9 mouse cellular contexts compared by ENCODE assay signal in the genomic region with DNA sequence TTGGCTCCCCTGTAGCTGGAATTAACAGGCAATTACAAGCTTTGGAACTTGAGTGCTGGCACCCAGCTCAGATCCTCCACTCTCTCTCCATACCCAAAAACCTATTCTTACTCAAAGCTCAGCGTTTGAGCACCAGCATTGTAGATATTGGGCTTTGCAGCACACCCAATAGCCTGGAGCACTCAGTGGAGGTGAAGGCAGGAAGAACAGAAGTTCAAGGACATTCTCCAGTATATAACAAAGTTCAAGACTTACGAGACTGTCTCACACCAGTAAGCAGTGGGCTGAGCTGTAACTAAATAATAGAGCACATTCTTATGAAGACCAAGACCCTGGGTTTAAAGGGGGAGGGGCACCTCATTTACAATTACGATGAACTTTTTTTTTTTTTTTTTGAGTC. TPM values are rescaled to one million over a fixed set of nuclear protein-coding genes. Genes with fewer than 3 reads are reported as not detected.
DNase-seq lines count a peak whose midpoint lies in the region; ATAC-seq and TF ChIP-seq lines count a peak whose summit lies in the region.
"Had no signal": no experiment of that assay in that cellular context is flagged by ENCODE, and none has a peak within 500 bp of the region (broad histone marks: within the 10 kb centered on the region; RNA-seq: fewer than 3 reads in every experiment).

No protein-coding gene starts in this region.

- no peak for TF ChIP-seq CTCF in C2C12 (IDR thresholded peaks at IDR 0.05; ENCODE audit: control insufficient read depth, insufficient read depth, insufficient read length)

- peaks cover 74% of the 10 kb centered on the region for H3K79me2 ChIP-seq in C2C12 (ENCODE audit: control insufficient read depth, insufficient read depth)

- H3K79me3 ChIP-seq in C2C12 (ENCODE audit: low read depth), result peaks cover 43% of the 10 kb centered on the region

- H3K9me3 ChIP-seq in forebrain, embryonic 15.5 days, result no peaks in the 10 kb centered on the region
- no peaks in the 10 kb centered on the region for H3K9me3 ChIP-seq in liver, embryonic 15.5 days (replicated peaks)

- H3K27me3 ChIP-seq in C2C12 (ENCODE audit: control insufficient read depth, insufficient read depth, insufficient read length), result no peaks in the 10 kb centered on the region
- H3K27me3 ChIP-seq in forebrain, embryonic 15.5 days, result peaks cover 11% of the 10 kb centered on the region; the same call in 1 of the 2 replicates
- H3K27me3 ChIP-seq in liver, embryonic 15.5 days, result peaks cover 36% of the 10 kb centered on the region

- intact Hi-C loops in heart, postnatal 14 days (cut with DNase I), result no loop called here

- peak overlapping the region; percentile 87 for H3K4me3 ChIP-seq in C2C12 (ENCODE audit: insufficient read depth, poor library complexity, severe bottlenecking)
- H3K4me3 ChIP-seq in forebrain, embryonic 15.5 days, result peak overlapping the region; percentile 69
- H3K4me3 ChIP-seq in liver, embryonic 15.5 days (replicated peaks), result peak overlapping the region; percentile 74

- H3K4me2 ChIP-seq in forebrain, embryonic 15.5 days (replicated peaks), result peak overlapping the region; percentile 59
- peak overlapping the region; percentile 81 for H3K4me2 ChIP-seq in liver, embryonic 15.5 days

- H3K4me1 ChIP-seq in forebrain, embryonic 15.5 days, result peaks cover 42% of the 10 kb centered on the region
- H3K4me1 ChIP-seq in liver, embryonic 15.5 days (replicated peaks), result peaks cover 48% of the 10 kb centered on the region

- H3ac ChIP-seq in C2C12 (ENCODE audit: control insufficient read depth, insufficient read length, low read depth), result no peak overlapping the region

- DNase-seq in heart, adult 11 months, result peak; percentile 78
- no peak for DNase-seq in heart, postnatal 14 days
- no peak for DNase-seq in retina, embryonic 14.5 days (ENCODE audit: low spot score)
- no peak for DNase-seq in adrenal gland, adult (ENCODE audit: inconsistent age in 2 of 2, low spot score in 1 of 2)
- no peak for DNase-seq in right cerebral cortex, postnatal 14 days

- H3K9ac ChIP-seq in forebrain, embryonic 15.5 days (replicated peaks), result 0 out of 2 replicates have a peak overlapping the region, but pooled peaks have one; percentile 61
- H3K9ac ChIP-seq in liver, embryonic 15.5 days, result peak overlapping the region; percentile 42; the same call in 1 of the 2 replicates

- ATAC-seq in forebrain, embryonic 15.5 days (replicated peaks), result no peak; the same call in 1 of the 2 replicates
- no peak for ATAC-seq in liver, embryonic 15.5 days (ENCODE audit: insufficient read depth)

- WGBS in forebrain, embryonic 15.5 days, result 66% methylated on average over 3 of the region's 3 CpGs
- 47% methylated on average over 3 of the region's 3 CpGs for WGBS in liver, embryonic 15.5 days (ENCODE audit: insufficient replicate concordance)

- peaks cover 79% of the 10 kb centered on the region for H3K36me3 ChIP-seq in C2C12 (ENCODE audit: control insufficient read depth, insufficient read depth)
- peaks cover 5% of the 10 kb centered on the region; the same call in 1 of the 2 replicates for H3K36me3 ChIP-seq in forebrain, embryonic 15.5 days
- peaks cover 22% of the 10 kb centered on the region for H3K36me3 ChIP-seq in liver, embryonic 15.5 days (replicated peaks)

- no peak overlapping the region for H3K27ac ChIP-seq in forebrain, embryonic 15.5 days (replicated peaks)
- no peak overlapping the region for H3K27ac ChIP-seq in liver, embryonic 15.5 days (replicated peaks)

TF ChIP-seq in C2C12, 6 proteins besides CTCF, POLR2A, EP300 and RAD21:
- TF ChIP-seq USF1 (IDR thresholded peaks at IDR 0.05; ENCODE audit: low read depth) (no peak), MAX (IDR thresholded peaks at IDR 0.05) (no peak), FOSL1 (IDR thresholded peaks at IDR 0.05; ENCODE audit: insufficient read depth, low read length, poor library complexity, severe bottlenecking) (no peak), CEBPB (IDR thresholded peaks at IDR 0.05; ENCODE audit: low read depth) (no peak), MYOD1 (IDR thresholded peaks at IDR 0.05; ENCODE audit: control insufficient read depth, insufficient read length, low read depth) (no peak), MYOG (IDR thresholded peaks at IDR 0.05; ENCODE audit: control insufficient read depth, extremely low read depth, insufficient read length) (no peak)
TF ChIP-seq in C2C12: peak in this region for 0.

RNA-seq across cellular contexts. Expression of a gene that starts 0.6 kb away (rescaled TPM):
- 100 to 1,000 TPM; 186 to 198 TPM for total RNA-seq in heart, postnatal 14 days (2021)
- polyA plus RNA-seq in C2C12 (2012; fragmentation: generic; extraction: Trizol), result 253 TPM
- 90.3 and 92.0 TPM in 2 replicates for polyA plus RNA-seq in forebrain, embryonic 15.5 days (2015; fragmentation: Nextera tagmentation; extraction: Ambion mirVana)
- polyA plus RNA-seq in liver, embryonic 15.5 days (2015; fragmentation: Nextera tagmentation; extraction: Ambion mirVana), result 20.2 and 23.5 TPM in 2 replicates

RNA-seq across cellular contexts. Expression of a gene that starts 0.9 kb away (rescaled TPM):
- total RNA-seq in heart, postnatal 14 days (2021), result 10 to 100 TPM; 13.5 to 15.9 TPM
- 60.5 TPM for polyA plus RNA-seq in C2C12 (2012; fragmentation: generic; extraction: Trizol)
- 39.4 and 39.5 TPM in 2 replicates for polyA plus RNA-seq in forebrain, embryonic 15.5 days (2015; fragmentation: Nextera tagmentation; extraction: Ambion mirVana)
- 19.7 and 22.4 TPM in 2 replicates for polyA plus RNA-seq in liver, embryonic 15.5 days (2015; fragmentation: Nextera tagmentation; extraction: Ambion mirVana)

RNA-seq across cellular contexts. Expression of a gene that starts 4.5 kb away (rescaled TPM):
- 10 to 100 TPM; 43.8 to 76.5 TPM for total RNA-seq in heart, postnatal 14 days (2021)
- 916 TPM for polyA plus RNA-seq in C2C12 (2012; fragmentation: generic; extraction: Trizol)
- 3.6 and 5.5 TPM in 2 replicates for polyA plus RNA-seq in forebrain, embryonic 15.5 days (2015; fragmentation: Nextera tagmentation; extraction: Ambion mirVana)
- polyA plus RNA-seq in liver, embryonic 15.5 days (2015; fragmentation: Nextera tagmentation; extraction: Ambion mirVana), result 5.8 and 6.4 TPM in 2 replicates

RNA-seq across cellular contexts. Expression of a gene that starts 6.3 kb away (rescaled TPM):
- not detected for total RNA-seq in heart, postnatal 14 days (2021)
- polyA plus RNA-seq in C2C12 (2012; fragmentation: generic; extraction: Trizol), result not detected
- polyA plus RNA-seq in forebrain, embryonic 15.5 days (2015; fragmentation: Nextera tagmentation; extraction: Ambion mirVana), result 0.42 and 0.50 TPM in 2 replicates
- polyA plus RNA-seq in liver, embryonic 15.5 days (2015; fragmentation: Nextera tagmentation; extraction: Ambion mirVana), result 0.89 and 2.0 TPM in 2 replicates
- polyA plus RNA-seq: large intestine, adult 2 months had no signal

RNA-seq across cellular contexts. Expression of a gene that starts 11.1 kb away (rescaled TPM):
- not detected for total RNA-seq in heart, postnatal 14 days (2021)
- polyA plus RNA-seq in C2C12 (2012; fragmentation: generic; extraction: Trizol), result 0.54 TPM
- polyA plus RNA-seq in forebrain, embryonic 15.5 days (2015; fragmentation: Nextera tagmentation; extraction: Ambion mirVana), result 1.2 TPM in 2 replicates
- polyA plus RNA-seq in liver, embryonic 15.5 days (2015; fragmentation: Nextera tagmentation; extraction: Ambion mirVana), result not detected in 2 replicates

Comparison
In these comparisons a context has a peak if more than half of its experiments do, and no peak if none do; other contexts are left out.
1. RNA of a gene that starts 4.5 kb away (polyA plus RNA-seq): 916 TPM in C2C12 (single experiment); 5.8 to 6.4 TPM in liver, embryonic 15.5 days and 3.6 to 5.5 TPM in forebrain, embryonic 15.5 days; every median in the first group is over 100 times any median in the second.
2. Peak in every context shown above with its lines, with median percentiles within 50 percentile points of each other: H3K4me3 ChIP-seq.